Mouse (Mus musculus): ENCODE data around the gene Gm8257. TPM values are rescaled to one million over a fixed set of nuclear protein-coding genes. Genes with fewer than 3 reads are reported as not detected.
"Not testable (repeated sequence)": the region's sequence is repeated elsewhere in the genome, so short reads cannot be mapped to it uniquely, and the experiment has no call there.

Gene Gm8257
- not detected in 2 replicates for total RNA-seq (2017)

DNA sequence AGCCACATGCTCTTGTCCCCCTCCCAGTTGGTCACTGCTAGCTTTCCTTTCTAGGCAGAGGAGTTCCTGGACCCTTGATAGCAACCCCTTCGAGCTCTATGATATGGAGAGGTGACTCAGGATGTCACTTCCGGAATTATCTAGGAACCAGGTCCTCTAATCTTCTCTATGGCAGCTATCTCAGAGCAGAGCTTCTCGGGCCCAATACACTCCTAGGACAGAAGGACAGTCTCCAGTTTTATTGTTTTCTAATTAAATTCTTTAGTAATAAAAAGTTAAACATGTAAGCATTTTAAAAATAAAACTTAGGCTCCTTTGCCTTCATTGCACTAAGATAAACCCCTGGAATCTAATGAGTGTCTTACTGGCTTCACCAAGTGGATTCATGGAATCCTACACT is at the start of gene Gm8257:
Gene Gm8257, minus strand, starts transcription at position 101 of the 400 bp plus-strand sequence.
- not testable (repeated sequence) for ATAC-seq (replicated peaks in 1 of 2; ENCODE audit: insufficient read depth in 1 of 2, low FRiP score in 2 of 2, low TSS enrichment in 1 of 2, low read depth in 1 of 2, poor library complexity in 2 of 2, severe bottlenecking in 2 of 2)

DNA sequence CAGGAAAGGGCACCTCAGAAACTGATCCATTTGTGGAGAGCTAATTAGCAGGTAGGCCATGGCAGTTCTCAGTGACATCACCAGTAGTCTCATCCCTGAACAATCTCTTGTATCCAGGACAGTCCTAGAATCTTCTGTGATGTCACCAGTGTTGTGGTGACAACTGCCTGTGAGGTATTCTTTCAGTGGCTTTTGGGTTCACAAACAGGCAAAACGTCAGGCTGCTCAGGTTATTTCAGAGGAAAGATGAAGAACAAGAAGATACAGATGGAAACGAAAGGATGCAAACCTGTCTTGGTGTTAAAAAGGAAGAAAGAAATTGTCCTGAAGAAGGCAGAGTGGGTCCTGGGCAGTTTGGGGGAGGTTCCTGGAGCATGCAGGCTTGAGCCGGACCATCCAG is 44.0 kb upstream of the Gm8257 start, which contains the start of gene Gm8267:
Gene Gm8267, minus strand, starts transcription at position 101 of the 400 bp plus-strand sequence.
- no peak for ATAC-seq (replicated peaks in 1 of 2; ENCODE audit: insufficient read depth in 1 of 2, low FRiP score in 2 of 2, low TSS enrichment in 1 of 2, low read depth in 1 of 2, poor library complexity in 2 of 2, severe bottlenecking in 2 of 2)

DNA sequence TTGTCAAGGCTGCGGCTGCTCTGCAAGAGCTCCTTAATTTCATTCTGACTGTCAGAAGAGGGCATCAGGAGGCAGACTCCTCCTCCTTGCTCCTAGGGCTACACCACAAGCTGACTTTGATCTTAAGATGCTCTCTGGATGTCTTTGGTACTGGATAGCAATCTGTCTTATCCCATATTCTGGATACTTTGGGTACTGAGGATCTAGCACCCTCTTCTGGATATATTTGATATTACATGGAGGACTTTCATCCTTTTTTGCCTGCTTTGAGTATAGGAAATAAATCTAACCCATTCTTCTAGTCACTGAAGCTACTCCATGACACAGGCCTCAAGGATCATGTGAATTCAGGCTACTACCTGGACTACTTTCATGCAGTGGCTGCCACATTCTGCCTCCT is 36.5 kb upstream of the Gm8257 start:
- not testable (repeated sequence) for ATAC-seq (replicated peaks in 1 of 2; ENCODE audit: insufficient read depth in 1 of 2, low FRiP score in 2 of 2, low TSS enrichment in 1 of 2, low read depth in 1 of 2, poor library complexity in 2 of 2, severe bottlenecking in 2 of 2)

DNA sequence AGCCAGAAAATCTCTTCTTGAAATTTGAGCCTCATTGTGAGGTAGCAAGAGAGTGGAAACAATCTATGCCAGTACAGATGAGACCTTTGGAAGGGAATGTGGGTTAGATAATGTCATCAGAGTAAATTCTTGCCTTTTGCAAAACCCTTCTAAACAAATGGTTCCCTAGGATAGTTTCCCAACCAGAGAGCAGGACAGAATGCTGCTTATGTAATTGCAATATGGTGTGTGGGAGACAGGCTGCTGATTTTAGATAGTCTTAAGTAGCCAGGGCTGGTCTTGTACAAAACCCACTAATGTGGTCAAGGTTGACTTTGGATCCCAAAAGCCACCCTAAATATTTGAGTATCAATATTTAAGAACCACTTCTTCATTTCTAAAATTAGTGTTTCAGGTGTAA is 24.5 kb upstream of the Gm8257 start:
- not testable (repeated sequence) for ATAC-seq (replicated peaks in 1 of 2; ENCODE audit: insufficient read depth in 1 of 2, low FRiP score in 2 of 2, low TSS enrichment in 1 of 2, low read depth in 1 of 2, poor library complexity in 2 of 2, severe bottlenecking in 2 of 2)

DNA sequence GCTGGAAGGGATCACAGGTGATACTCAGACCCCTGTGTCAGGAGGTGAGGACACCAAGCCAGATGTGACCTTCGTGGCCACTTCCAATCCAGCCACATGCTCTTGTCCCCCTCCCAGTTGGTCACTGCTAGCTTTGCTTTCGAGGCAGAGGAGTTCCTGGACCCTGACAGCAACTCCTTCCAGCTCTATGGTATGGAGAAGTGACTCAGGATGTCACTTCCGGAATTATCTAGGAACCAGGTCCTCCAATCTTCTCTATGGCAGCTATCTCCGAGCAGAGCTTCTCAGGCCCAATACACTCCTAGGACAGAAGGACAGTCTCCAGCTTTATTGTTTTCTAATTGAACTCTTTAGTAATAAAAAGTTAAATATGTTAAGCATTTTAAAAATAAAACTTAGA is 78.5 kb downstream of the Gm8257 start, which contains the start of gene Gm5624:
Gene Gm5624, minus strand, starts transcription at position 202 of the 400 bp plus-strand sequence.
- ATAC-seq (replicated peaks in 1 of 2; ENCODE audit: insufficient read depth in 1 of 2, low FRiP score in 2 of 2, low TSS enrichment in 1 of 2, low read depth in 1 of 2, poor library complexity in 2 of 2, severe bottlenecking in 2 of 2) = not testable (repeated sequence)

Other genes with a start within 250 kb of the Gm8257 start
- not detected in 2 replicates for gene BC061237, start 214.0 kb downstream of the Gm8257 start, total RNA-seq (2017)
- gene Gm17093, start 188.2 kb downstream of the Gm8257 start, total RNA-seq (2017) = not detected in 2 replicates
- gene Gm8247, start 123.3 kb downstream of the Gm8257 start, total RNA-seq (2017) = not detected in 2 replicates
- not detected in 2 replicates for gene Gm5624, start 78.5 kb downstream of the Gm8257 start, total RNA-seq (2017)
- gene Gm8267, start 43.9 kb upstream of the Gm8257 start, total RNA-seq (2017) = not detected in 2 replicates
- gene Ptgdr, start 152.9 kb upstream of the Gm8257 start, total RNA-seq (2017) = not detected in 2 replicates